Mouse (Mus musculus): ENCODE results near the gene Rab23.
A peak's percentile ranks its signal among the peaks of the same experiment; 100 is the strongest.

Rab23 gene

DNA sequence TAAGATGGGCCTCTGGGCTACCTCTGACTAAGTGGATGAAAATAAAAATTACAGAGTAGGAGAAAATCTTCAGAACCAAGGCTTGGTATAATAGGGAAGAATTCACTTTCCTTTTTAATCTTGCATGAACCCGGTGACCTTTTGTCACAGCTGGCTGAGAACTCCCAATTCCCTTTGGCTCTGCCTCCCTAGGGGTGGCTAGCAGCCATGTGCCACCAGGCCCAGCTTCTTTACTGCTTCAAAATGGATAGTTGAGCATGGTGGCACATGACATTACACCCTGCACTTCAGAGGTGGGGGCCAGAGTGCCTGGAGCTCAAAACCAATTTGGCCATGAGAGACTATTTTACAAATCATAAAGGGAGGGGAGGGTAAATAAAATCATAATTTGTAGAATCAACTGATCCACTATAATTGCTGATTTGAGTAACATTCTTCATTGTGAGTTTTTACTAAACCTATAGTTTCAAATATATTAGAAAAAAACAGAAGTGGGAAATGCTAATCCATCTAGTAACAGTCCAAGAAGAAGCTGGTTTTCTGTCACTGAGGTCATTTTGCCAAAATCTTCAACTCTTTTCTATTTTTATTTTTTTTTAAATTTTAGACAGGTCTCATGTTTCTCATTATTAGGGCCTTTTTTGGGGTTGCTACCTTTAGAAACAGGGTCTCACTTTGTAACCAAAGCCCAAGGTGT lies 48.6 kb downstream of the Rab23 start:
- no peak for DNase-seq

DNA sequence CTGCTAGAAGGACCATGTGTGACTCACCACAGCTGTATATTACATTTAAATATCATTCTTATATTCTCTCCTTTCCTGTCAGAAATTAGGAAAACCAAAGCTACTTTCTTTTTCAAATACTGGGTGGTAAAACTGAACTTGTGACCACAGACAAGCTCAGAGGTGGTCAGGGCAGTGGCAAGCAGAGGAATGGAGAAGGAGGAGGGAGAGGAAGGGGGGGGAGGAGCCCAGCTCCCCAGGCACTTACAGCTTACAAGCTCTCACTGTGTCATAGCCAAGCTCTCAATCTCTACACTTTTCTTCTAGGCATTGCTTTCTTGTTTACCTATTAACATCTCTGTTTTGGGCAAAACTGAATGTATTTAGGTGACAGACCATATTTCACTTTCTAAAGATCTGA lies 49.1 kb downstream of the Rab23 start:
- no peak for DNase-seq

DNA sequence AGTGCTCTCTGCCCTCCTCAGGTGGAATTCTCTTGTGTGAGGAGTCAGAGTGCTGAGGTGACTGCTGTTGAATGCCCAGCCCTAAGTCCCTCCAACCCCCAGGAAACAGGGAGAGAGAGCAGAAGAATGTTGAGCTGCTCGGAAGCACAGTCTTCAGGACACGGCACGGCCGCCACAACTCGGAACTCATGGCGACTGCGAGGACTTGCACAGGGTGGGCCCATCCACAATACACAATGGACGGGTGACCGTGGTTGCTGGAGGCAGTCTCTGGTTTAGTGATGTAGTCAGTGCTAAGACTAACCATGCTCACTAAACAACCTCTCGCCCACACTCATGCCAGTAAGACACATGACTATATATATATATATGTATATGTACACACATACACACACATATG lies 51.9 kb downstream of the Rab23 start:
- no peak for DNase-seq

DNA sequence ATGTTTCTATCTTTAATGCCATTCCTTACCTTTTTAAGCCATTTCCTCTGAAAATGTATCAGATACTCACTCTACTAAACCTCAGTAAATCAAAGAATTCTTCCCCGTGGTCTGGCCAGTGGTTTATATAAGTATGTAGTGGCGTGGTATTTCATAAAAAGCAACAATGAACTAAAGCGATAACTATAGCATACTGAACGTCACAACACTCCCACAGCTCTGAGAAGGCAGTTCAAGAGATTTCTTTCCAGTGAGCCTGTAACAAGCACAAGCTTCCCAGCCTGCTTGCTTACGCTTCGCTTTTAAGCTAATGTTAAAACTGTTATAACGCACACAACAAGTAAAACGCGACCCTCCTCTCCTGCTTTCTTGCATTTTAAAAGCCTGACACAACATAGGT lies 52.4 kb downstream of the Rab23 start:
- no peak for DNase-seq

DNA sequence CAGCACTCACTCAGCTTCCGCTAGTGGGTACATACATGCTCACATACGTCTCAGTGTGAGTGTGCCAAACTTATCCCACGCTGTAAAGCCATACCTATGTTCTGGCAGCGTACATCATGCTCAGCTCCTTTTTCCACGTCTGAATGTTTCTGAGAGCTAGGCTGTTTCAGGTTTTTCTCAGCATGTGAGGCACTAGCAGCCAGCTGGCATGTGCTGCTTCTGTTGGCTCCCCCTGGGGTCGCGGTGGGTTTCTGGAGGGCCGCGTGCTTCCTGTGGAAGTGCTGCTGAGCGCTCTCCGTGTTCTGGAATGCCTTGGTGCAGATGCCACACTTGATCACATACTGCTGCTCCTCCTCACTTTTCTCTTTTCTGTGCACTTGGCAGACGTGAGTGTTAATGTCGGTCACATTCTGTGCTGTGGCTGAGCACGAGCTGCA lies 56.5 kb downstream of the Rab23 start:
- DNase-seq: no peak

DNA sequence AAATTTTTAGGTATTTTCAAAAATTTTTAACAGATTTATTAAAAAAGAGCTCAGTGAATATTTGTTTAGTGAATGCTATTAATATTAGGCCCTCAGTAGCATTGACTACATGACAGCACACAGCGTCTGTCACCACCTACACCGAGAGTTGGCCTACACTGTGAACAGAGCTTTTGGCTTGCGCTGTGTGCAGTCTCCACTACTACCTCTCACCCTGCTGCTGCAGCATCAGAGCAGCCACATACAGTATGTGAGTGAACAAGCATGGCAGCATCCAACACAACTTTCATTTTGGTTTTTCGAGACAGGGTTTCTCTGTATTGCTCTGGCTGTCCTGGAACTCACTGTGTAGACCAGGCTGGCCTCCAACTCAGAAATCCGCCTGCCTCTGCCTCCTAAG lies 64.9 kb downstream of the Rab23 start:
- no peak for DNase-seq

DNA sequence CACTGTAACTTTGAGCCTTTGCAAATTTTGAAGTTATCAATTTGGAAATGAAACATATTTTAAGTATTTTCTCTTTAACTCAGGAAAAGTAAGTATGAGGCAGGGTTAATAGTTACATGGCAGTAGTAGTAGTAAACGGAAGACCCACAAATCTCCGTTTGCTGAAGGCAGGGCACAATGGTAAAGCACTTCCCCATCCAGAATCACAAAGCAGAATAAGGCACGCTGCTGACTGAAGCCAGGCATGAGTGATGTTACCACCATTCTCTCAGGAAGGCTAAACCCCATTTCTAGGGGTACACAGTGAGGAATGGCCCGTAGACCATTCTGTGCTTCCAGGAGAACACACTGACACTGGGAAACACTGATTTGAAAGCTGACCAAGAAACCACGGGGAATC lies 68.4 kb downstream of the Rab23 start:
- DNase-seq: no peak

DNA sequence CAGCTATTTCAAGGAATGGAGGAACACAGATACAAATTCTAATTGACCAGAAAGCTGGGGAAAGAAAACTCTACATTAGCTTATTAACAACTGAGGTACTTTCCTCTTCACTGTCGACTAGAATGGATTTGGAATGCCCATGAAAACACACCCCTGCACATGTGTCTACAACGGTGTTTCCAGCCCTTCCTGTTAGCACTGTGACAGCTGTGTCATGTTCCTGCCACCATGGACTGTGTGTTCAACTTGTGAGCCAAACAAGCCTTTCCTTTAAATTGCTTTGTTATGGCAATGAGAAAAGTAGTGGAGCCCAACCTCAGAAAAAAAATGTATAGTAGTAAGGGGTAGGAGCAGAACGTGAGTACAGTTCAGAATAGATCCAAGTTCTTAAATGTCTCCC lies 68.8 kb downstream of the Rab23 start:
- DNase-seq: peak; percentile 68
